Mouse (Mus musculus) urinary bladder, postnatal 4 days (tissue): ENCODE data around the gene Gm867.
A peak's percentile ranks its signal among the peaks of the same experiment; 100 is the strongest.

Experiments used
- DNase-seq, 2 experiments: peaks; one replicate each; pipeline ENCODE4 v3.0.0; 2021 to 2022; ENCODE audit warnings: low spot score in 2 of 2

Gm867 gene

DNA sequence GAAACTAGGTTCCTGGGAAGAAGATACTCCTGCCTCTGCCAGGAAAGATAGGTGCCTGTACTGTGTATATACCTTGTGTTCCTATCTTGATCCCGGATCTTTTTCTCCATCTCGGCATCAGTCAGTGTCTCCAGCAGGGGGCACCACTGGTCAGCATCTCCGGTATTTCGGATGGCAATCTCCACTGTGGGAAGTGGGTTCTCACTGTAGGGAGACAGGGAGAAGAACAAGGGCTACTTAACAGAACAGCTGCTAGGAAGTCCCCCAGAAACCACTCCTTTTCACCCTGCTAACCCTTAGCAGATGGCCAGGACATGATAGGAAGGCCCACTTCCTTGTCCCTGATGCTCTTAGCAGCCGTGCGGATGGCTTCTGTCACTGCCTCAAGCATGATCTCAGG, 43.1 kb downstream of the Gm867 start:
- DNase-seq, result peak; percentile 45 to 77

DNA sequence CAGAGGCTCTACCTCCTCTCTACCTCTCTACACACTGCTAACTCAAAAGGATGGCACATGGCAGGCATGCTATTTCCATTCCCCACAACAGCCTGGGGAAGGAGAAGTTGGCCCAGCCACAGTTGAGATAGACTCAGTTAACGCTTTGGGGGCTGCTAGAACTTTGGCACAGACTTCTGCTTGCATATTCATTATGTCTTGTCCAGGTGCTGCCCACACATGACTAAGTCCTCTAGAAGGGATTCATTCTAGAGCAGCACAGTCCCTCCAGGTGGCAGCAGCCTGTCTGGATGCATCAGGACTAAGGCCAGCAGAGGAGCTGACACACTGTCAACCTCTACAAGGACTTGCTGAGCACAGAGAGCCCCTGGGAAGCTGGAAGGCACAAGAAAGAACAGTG, 44.3 kb downstream of the Gm867 start:
- no peak for DNase-seq

DNA sequence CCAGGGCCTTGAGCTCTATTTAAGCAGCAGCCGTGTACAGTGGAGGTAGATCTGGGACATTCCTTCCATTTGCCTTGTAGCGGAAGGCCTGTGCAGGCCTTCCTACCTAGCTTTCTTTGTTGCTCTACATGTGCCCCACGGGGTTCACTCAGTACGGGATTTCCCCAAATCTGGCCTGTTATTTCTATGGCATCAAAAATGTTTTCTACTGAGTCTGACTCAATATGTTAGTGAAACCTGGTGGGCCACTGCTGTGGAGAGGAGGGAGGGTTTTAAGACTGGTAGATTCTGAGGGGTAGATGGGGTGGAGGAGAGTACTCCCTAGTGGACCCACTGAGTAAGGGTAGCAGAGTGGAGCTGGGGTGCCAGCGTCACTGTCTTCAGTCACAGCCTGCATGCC, 44.7 kb downstream of the Gm867 start:
- DNase-seq, result no peak

DNA sequence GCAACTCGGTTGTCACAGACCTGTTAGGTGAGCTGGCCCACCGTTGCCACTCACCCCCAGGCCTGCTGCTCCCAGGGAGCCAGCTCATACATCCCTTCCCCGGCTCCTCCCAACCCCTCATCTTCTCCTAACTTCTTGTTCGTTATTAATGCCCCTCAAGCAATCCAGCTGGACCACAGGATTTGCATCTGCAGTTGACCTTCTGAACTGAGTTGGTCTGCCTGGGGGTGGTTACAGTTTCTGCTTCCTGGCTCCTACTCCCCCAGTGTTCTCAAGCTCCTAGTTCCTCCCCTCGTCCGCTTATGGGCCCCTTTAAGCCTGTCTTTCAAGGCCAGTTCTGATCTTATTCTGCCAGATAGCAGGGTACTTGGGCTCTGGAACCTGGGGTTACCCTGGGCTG, 45.9 kb downstream of the Gm867 start:
- no peak for DNase-seq

DNA sequence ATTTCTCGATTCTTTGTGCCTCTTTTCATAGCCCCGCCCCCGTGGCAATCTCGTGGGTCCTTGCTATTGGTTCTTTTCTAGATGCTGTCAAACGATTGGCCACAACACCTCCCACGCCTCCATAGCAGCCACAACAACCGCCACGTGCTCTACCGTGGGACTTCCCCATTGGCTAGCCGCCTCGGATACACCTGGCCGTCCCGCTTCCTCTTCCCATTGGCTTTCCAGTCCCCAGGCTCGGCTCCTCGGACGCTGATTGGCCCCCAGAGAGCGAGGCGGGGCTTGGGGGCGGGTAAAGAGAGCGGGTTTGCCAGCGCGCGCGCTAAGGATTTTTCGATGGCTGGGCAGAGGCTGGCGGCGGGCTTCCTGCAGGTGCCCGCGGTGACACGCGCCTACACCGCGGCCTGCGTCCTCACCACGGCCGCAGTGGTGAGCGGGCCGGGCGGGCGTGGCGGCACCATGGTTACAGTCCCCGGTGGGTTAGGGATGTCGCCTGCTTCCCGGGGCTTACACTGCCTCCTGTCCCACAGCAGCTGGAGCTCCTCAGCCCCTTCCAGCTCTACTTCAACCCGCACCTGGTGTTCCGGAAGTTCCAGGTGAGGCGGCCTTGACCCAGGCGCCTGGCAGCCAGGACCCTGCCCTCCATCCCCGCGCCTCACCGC, 47.3 kb downstream of the Gm867 start, which contains the start of gene Derl3:
TSS of gene Derl3 (plus strand) at position 325 of the 662 bp plus-strand sequence.
- DNase-seq, result peak; percentile 89 to 90

DNA sequence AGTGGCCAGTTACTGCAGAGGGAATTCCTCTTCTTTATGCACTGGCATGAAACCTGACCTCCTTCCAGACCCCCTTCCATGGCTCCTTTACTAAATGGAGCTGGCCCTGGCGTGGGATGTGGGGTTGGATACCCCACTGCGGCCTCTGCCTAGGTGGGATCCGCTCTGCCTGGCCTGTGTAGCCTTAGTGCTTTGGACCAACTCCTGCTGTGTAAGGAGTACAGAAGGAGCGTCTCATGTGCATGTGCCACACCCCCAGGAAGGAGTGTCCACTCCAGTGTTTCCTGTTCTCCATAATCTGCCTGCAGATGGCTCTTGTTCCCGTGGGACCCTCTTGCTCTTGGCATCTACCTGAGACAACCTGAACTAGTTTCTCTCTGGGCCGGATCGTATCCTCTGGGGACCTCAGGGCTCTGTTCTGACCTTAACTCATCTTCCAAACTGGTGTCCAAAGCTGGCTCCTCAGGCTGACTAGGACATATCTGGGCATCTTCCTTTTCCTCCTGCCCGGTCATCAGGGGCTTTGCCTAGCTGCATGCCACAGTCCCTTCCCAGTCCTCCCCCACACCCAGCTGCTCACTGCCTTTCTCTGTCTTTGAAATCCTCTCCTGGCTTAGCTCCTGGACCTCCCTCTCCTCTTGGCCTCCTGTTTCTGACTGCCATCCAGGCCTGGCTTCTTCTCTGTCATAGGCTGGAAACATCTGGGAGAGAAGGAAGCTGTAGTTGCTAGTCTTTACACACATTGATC, 50.9 kb downstream of the Gm867 start:
- DNase-seq, result no peak
